16 mouse cellular contexts compared by ENCODE assay signal in the genomic region with DNA sequence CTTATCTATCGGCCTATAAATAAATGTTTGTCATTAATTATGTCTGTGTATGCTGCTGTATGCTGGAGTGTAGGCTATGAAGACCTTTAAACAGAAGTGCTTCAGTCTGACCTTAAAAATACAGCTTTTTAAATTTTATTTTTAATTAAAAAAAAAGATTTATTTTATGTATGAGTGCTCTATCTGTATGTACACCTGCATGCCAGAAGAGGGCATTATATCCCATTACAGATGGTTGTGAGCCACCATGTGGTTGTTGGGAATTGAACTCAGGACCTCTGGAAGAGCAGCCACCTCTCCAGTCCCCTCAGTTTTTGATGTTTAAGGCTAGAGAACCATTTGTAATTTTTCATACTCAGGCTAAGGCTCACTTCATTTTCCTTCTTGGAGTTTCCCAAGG.
"Had no signal": no experiment of that assay in that cellular context is flagged by ENCODE, and none has a peak within 500 bp of the region (broad histone marks: within the 10 kb centered on the region; RNA-seq: fewer than 3 reads in every experiment).

No protein-coding gene starts in this region.

- H3K9ac ChIP-seq: limb, embryonic 13.5 days; liver, embryonic 15.5 days; midbrain, embryonic 12.5 days; midbrain, embryonic 15.5 days; neural tube, embryonic 12.5 days; neural tube, embryonic 15.5 days had no signal

- DNase-seq: kidney, adult 2 months; kidney, postnatal 25 days; lung, adult 2 months; right cerebral cortex, adult 18-20 months; right cerebral cortex, postnatal 14 days; right cerebral cortex, postnatal 4 days; thymus, postnatal 25 days had no signal

- H3K36me3 ChIP-seq: limb, embryonic 10.5 days; limb, embryonic 13.5 days; liver, embryonic 15.5 days; midbrain, embryonic 12.5 days; midbrain, embryonic 15.5 days; neural tube, embryonic 12.5 days; neural tube, embryonic 15.5 days had no signal

- H3K27me3 ChIP-seq: limb, embryonic 13.5 days; liver, embryonic 15.5 days; midbrain, embryonic 12.5 days; midbrain, embryonic 15.5 days; neural tube, embryonic 12.5 days; neural tube, embryonic 15.5 days had no signal

- H3K9me3 ChIP-seq: limb, embryonic 10.5 days; limb, embryonic 13.5 days; liver, embryonic 15.5 days; midbrain, embryonic 12.5 days; midbrain, embryonic 15.5 days; neural tube, embryonic 12.5 days; neural tube, embryonic 15.5 days had no signal

- H3K4me1 ChIP-seq: limb, embryonic 10.5 days; liver, embryonic 15.5 days; midbrain, embryonic 12.5 days; midbrain, embryonic 15.5 days; neural tube, embryonic 12.5 days; neural tube, embryonic 15.5 days had no signal

- ATAC-seq: midbrain, embryonic 15.5 days had no signal

- H3K4me2 ChIP-seq: limb, embryonic 13.5 days; liver, embryonic 15.5 days; midbrain, embryonic 12.5 days; midbrain, embryonic 15.5 days; neural tube, embryonic 12.5 days; neural tube, embryonic 15.5 days had no signal

- H3K4me3 ChIP-seq: limb, embryonic 10.5 days; limb, embryonic 13.5 days; liver, embryonic 15.5 days; midbrain, embryonic 12.5 days; midbrain, embryonic 15.5 days; neural tube, embryonic 12.5 days; neural tube, embryonic 15.5 days had no signal

- H3K27ac ChIP-seq: kidney, postnatal 0 days; limb, embryonic 10.5 days; limb, embryonic 13.5 days; liver, embryonic 15.5 days; macrophage; midbrain, embryonic 12.5 days; midbrain, embryonic 15.5 days; neural tube, embryonic 12.5 days; neural tube, embryonic 15.5 days had no signal
